Mouse (Mus musculus) frontal cortex, adult (tissue): ENCODE measurements around the gene Cd46.

Experiments used
- ATAC-seq: cut with Nextera tagmentation; 2 replicates; pipeline ENCODE4 v1.9.2; 2017; ENCODE audit warnings: mild to moderate bottlenecking, moderate library complexity, mixed read lengths; ENCODE audit not compliant: low TSS enrichment

The Cd46 gene

GRCm38 (mm10) chr1:195092220-195092720 lies at the start of gene Cd46:
Gene Cd46, minus strand, starts transcription at chr1:195092249.
- ATAC-seq = peak; percentile 64

DNA sequence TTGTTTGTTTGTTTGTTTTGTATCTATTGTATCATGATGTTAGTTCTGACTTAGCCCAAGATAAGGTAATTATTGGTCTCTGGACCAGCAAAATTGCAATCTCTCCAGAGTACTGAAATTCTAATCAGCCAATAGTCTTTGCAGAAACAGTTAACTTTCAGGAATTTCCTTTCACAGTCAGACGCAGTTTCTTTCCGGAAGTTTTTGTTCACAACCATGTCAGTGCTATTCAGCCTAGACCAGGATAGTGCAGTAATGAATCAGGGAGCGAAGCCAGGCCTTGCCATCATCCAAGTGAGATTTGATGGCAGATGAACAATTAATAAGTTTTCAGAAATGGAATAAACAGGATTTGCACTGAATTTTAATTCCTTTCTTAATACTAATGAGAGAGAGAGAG lies 40.0 kb upstream of the Cd46 start:
- no peak for ATAC-seq

DNA sequence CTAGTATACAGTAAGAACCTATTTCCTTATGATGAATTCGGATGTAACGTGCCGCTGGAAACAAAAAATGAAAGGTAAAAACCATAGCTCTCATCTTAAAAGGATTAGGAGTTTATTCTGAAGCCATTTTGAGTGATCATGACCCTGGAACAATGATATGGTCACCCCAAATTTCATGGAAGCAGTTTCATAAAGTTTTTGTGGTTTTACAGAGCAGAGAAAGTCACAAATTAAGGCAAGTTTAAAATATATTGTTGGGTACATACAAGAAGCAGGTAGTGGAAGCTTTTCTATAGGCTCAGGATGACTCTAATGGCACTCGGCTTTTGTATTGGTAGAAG lies 39.6 kb upstream of the Cd46 start:
- 0 out of 2 replicates have a peak, but pooled peaks have one; percentile 2 for ATAC-seq

- peak; percentile 99 for ATAC-seq
Measured at GRCm38 (mm10) chr1:195130953-195131674, 39.1 kb upstream of the Cd46 start, which contains the start of gene Cr1l. Gene Cr1l, minus strand, starts transcription at chr1:195131586.

DNA sequence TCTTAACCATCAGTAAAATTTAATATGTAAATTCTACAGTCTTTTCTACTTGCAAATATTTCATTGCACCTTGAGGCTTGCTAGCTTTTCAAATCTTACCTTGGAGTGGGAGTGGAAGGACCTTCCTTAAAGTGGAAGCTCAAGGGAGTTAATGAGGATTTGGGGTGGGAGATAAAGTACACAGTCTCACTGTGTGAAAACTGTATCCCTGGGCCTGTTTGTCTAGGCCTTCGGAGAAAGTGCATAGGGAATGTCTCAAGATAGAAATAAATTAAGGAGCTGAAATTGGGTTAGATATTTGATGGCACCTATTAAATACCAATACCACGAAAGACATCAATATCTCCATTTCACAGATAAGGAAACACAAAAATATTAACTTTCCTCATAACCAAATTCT lies 38.4 kb upstream of the Cd46 start:
- ATAC-seq = 0 out of 2 replicates have a peak, but pooled peaks have one; percentile 33

DNA sequence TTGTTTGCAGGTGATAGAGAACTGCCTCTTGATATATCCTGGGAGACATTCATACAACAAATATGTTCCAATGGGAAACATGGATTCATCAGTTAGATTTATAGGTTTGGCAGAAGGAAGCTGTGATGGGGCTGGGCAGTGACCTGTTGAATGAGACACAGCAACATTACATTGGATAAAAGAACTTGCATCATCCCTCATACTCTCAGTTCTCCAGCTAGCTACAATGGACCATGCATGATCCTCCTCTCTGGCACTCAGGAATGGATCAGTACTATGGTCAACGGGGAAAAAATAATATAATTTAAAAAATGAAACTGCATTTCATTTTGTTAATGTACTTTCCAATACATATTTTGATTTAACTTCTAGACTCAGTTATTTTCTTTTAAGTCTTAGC lies 37.8 kb upstream of the Cd46 start:
- no peak for ATAC-seq

DNA sequence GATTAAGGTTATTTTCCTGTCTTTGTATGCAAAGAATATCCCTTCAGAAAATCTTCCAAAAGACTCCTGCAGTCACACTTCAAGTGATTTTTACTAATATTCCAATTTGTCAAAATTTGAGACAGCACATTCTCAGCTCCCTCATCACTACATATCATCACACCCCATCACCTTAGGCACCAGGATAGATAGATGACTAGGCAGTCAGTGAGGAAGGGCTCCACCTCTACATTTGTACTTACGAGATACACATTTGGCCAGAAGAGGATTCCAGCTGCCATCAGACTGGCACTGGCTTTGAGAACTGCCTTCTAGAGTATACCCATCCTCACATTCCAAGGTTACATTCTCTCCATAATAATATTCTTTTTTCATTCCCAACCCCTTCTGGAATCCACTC lies 22.4 kb upstream of the Cd46 start:
- no peak for ATAC-seq

DNA sequence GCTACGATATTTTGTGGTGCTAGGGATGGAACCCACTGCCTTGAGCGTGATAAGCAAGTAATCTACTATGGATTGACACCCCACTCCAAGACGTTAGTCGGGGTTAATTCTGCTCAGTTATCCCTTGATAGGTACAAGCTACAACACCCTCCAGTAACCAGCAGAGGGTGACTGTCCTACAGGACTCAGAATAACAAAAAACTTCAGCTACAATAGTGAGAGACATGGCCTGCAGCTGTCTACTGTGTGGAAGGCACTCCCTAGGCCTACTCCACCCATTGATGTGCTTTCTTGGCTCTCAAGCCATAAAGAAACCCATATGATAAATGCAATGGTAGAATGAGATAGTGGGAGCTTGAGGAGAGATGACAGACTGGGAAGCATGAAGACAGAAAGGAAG lies 21.6 kb upstream of the Cd46 start:
- ATAC-seq = no peak

GRCm38 (mm10) chr1:195100693-195101092 lies 8.6 kb upstream of the Cd46 start:
- no peak for ATAC-seq

DNA sequence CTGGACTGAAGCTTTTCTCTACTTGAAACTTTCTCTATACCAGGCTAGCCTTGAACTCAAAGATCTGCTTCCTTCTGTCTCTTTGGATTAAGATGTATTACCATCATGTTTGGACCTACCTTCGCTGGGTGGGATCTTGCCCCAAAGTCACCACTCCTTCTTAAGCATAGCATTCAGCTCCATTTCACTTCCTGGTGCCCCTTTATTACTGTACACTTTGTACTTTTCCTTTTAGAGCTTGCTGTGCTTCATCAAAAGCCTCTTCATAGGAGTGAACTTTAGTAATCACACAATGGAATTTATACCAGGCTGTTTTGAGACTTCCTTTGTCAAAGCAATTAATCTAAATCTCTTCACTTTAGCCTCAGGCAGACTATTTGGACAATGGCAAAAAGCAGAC lies 6.0 kb upstream of the Cd46 start:
- ATAC-seq = no peak

- ATAC-seq = no peak
Measured at GRCm38 (mm10) chr1:195091699-195092219, 290 bp downstream of the Cd46 start.

- no peak for ATAC-seq
Measured at GRCm38 (mm10) chr1:195082142-195082541, 9.9 kb downstream of the Cd46 start.

DNA sequence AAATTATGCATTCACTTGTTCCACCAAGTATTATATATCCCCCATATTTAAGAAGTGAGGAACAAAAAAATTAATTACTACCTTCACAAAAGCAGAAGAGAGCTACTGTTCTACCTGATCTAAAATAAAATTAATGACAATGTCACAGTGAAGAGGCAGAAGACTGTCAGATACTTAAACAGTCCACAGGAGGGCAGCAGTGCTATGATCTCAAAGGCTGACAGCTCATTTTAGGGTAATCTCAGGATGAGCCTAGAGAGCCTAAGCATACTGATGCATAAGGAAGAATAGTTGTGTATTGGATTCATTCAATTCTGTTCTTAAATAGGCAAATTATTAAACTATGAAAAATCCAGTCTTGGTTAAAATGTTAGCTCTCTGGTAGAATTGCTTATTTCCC lies 51.6 kb downstream of the Cd46 start:
- peak; percentile 58; the same call in 1 of the 2 replicates for ATAC-seq

DNA sequence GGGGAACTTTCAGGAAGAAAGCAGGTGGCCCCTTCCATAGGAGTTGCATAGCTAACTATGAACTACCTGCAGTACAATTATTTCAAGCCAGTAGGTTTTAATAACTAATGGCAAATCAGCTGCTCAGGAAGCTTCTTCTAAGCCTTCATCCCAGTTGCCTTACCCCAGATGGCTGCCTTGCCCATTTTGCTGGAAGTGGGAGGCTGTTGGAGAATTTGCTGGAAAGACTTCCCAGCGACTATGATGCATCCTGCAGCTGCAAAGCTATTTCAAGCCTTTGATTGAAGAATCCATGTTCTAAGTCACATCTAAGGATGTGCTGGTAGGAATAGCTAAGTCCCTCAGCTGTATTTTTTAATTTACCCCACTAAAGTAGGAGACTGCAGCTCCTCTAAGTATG lies 53.7 kb downstream of the Cd46 start:
- peak; percentile 48 for ATAC-seq

DNA sequence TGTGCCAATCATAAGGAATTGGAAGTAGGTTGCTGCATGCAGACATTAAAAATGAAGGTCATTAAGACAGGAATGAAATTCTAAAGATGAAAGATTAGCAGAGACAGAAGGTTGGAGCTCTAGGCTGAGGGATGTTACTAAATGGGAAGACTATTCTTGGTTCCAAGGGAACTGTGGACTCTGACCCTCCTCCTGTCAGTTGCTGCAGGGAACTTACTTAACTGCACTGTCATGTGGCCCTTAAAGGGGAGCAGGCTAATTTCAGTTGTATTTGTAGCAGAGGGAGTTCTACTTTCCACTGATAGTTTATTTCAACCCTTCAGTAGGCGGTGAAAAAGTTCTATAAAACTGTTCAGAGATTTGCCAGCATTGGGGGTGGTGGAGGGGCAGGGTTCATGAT lies 54.1 kb downstream of the Cd46 start:
- ATAC-seq = peak; percentile 14

GRCm38 (mm10) chr1:195037483-195037882 lies 54.6 kb downstream of the Cd46 start:
- no peak for ATAC-seq

DNA sequence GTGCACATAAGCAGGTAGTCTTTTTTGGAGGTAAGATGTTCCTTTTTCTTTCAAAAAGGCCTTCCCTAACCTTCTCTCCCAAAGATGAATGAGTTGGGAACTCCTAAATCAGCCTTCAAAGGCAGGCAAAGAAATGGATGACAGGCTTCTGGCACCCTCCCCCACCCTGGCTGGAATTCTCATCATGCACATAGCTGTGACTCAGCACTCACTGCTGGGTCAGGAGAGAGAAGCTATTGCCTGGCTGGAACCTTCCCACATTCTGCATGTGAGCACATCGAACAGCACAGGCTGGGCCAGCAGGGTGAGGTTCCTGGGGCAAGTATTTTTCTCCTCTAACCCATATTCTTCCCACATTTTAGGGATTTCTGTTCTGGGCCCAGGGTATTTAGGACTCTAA lies 58.1 kb downstream of the Cd46 start:
- ATAC-seq = peak; percentile 64

- no peak for ATAC-seq
Measured at GRCm38 (mm10) chr1:195032738-195033137, 59.3 kb downstream of the Cd46 start.

GRCm38 (mm10) chr1:195031786-195032185 lies 60.3 kb downstream of the Cd46 start:
- ATAC-seq = no peak

GRCm38 (mm10) chr1:195027507-195027906 lies 64.5 kb downstream of the Cd46 start:
- no peak for ATAC-seq

- ATAC-seq = peak; percentile 33; the same call in 1 of the 2 replicates
Measured at GRCm38 (mm10) chr1:195023848-195024247, 68.2 kb downstream of the Cd46 start.

GRCm38 (mm10) chr1:195021831-195022230 lies 70.2 kb downstream of the Cd46 start:
- no peak for ATAC-seq

- ATAC-seq = no peak
Measured at GRCm38 (mm10) chr1:195019062-195019600, 72.9 kb downstream of the Cd46 start.
